Mouse (Mus musculus): ENCODE results near the gene Ttc30b. TPM values are rescaled to one million over a fixed set of nuclear protein-coding genes. Genes with fewer than 3 reads are reported as not detected.
A peak's percentile ranks its signal among the peaks of the same experiment; 100 is the strongest.
"Not testable (repeated sequence)": the region's sequence is repeated elsewhere in the genome, so short reads cannot be mapped to it uniquely, and the experiment has no call there.

The Ttc30b gene
- polyA plus RNA-seq, 1 experiment = 5.5 TPM

DNA sequence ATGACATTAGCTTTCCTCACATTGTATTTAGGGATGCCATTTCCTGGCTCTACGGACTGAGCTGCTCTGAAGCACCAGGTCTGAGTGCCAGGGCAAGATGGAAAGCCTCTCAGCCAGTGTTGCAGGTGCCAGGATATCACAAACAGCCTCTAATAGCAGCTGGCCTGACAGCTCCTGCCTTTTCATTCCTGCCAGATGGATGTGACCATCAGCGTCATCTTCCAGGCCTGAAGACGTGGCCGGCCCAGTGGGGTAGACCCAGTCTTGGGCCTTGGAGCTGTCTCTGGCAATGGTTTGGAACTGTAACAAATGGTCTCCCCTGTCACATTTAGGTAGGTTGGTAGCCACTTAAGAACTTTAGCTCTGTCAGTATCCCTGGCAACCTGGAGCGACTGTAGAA lies 14.9 kb upstream of the Ttc30b start:
- H3K4me1 ChIP-seq (ENCODE audit: control insufficient read depth, insufficient read depth, low read length) = no peaks in the 10 kb centered on the region
- TF ChIP-seq POLR2A (IDR thresholded peaks at IDR 0.05; ENCODE audit: borderline replicate concordance, low read depth, low read length) (no peak), CTCF (IDR thresholded peaks at IDR 0.05; ENCODE audit: low read depth, low read length) (no peak)
- no peak overlapping the region for H3K27ac ChIP-seq (ENCODE audit: insufficient read depth, low read depth, low read length)
- no peak overlapping the region for H3K4me3 ChIP-seq (ENCODE audit: insufficient read depth, low read length)

DNA sequence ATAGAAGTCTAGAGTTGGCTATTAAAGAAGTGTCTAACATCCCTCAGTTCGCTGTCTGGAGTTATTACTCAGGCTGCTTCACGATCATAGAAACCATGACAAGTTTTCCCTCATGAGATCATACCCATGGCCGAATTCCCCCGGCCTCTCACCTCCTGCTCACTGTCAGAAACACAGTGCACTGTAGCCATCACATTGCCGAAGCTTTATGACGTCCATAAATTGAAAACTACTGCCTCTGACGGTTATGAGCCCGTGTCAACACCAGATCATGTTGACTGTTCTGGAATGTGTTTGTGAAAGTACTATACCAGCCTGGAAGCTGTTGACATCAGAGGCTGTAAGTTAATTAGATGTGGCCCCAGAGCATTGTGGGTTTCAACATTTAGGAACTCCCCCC lies 12.3 kb upstream of the Ttc30b start:
- Histone ChIP-seq H3K4me3 (ENCODE audit: insufficient read depth, low read length) (no peak overlapping the region), H3K4me1 (ENCODE audit: control insufficient read depth, insufficient read depth, low read length) (no peaks in the 10 kb centered on the region), H3K27ac (ENCODE audit: insufficient read depth, low read depth, low read length) (no peak overlapping the region)
- no peak for TF ChIP-seq POLR2A (IDR thresholded peaks at IDR 0.05; ENCODE audit: borderline replicate concordance, low read depth, low read length)
- TF ChIP-seq CTCF (IDR thresholded peaks at IDR 0.05; ENCODE audit: low read depth, low read length) = no peak

DNA sequence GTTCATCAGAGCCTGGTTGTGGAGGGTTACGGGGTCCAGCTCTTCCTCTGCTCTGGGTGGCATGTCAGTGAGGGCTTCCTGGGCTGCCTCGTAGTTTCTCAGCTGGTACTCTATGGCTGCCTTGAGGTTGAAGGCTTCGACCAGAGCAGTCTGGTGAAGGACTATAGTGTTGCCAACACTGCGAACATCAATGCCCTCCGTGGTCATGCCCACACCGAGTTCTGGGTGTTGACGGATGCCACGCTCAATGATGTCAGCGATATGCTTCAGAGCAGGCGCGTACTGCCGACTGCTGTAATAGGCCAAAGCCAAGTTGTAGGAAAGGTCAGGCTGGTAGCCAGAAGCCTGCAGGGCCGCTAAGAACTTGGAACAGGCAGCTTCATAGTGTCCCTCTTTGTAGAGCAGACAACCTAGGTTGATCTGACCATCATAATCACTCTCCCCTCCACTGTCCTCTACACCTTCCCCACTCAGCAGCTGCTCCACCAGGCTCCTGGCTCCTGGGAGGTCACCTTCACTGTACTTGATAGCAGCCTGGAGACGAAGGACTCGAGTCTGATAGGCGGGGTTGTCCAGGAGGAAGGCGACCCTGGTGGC lies 767 bp downstream of the Ttc30b start:
- not testable (repeated sequence) for H3K27ac ChIP-seq (ENCODE audit: insufficient read depth, low read depth, low read length); H3K4me1 ChIP-seq (ENCODE audit: control insufficient read depth, insufficient read depth, low read length)
- peak overlapping the region; percentile 64 for H3K4me3 ChIP-seq (ENCODE audit: insufficient read depth, low read length)

DNA sequence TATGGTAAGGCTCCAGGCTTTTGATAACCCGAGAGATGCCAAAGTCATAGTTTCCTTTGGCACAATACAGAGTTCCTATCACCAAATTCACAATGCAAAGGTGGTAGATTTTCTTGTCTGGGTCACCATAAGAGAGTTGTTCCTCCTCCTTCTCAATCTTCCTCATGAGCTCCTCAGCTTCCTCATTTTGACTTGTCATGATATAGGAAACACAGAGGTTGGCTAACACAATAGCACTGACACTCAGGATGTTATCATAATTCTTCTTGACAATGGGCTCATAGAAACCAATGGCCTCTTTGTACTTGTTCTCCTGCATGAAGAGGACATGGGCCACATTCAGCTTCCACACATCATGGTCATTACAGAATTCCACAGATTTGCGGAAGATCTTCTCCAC lies 1.7 kb downstream of the Ttc30b start:
- not testable (repeated sequence) for H3K4me3 ChIP-seq (ENCODE audit: insufficient read depth, low read length); H3K4me1 ChIP-seq (ENCODE audit: control insufficient read depth, insufficient read depth, low read length)
- H3K27ac ChIP-seq (ENCODE audit: insufficient read depth, low read depth, low read length) = peak overlapping the region; percentile 6; the same call in 1 of the 2 replicates

DNA sequence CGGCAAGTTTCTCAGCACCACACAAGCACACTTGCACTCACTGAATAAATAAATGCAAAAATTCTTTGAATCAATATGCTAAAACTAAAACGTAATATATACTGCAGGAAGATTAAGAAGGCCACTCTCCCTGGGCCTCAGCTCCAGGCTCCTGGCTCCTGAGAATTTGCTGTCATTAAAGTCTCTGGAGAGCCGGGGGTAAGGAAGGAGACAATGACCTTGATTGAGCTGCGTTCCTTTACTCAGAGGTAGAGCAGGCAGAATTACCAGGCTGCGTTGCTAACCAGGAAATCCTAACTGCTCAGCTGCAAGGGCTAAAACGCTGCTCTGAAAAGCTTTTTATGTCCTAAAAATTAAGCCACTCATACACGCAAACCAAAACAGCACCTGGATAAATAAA lies 4.8 kb downstream of the Ttc30b start:
- no peak for TF ChIP-seq CTCF (IDR thresholded peaks at IDR 0.05; ENCODE audit: low read depth, low read length)
- no peak for TF ChIP-seq POLR2A (IDR thresholded peaks at IDR 0.05; ENCODE audit: borderline replicate concordance, low read depth, low read length)
- H3K4me1 ChIP-seq (ENCODE audit: control insufficient read depth, insufficient read depth, low read length) = peaks cover 3% of the 10 kb centered on the region; the same call in 1 of the 2 replicates
- no peak overlapping the region for H3K4me3 ChIP-seq (ENCODE audit: insufficient read depth, low read length)
- no peak overlapping the region for H3K27ac ChIP-seq (ENCODE audit: insufficient read depth, low read depth, low read length)

DNA sequence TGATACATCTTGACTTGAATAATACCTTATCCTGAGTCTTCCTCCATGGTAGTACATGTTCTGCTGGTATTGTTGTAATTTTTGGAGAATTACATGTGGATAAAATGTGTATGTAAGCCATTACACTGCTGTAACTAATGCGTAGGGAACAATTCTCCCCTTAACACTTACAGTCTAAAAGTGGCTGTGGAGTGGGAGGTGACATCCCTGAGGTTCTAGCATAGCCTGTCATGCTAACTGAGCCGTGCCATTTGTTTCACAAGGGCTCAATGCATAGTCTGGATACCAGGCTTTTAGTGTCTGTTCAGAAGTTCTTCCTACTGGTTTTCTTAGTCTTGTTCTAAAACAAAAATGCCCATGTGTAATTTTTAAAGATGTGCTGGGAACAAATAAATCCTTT lies 7.4 kb downstream of the Ttc30b start:
- no peak for TF ChIP-seq CTCF (IDR thresholded peaks at IDR 0.05; ENCODE audit: low read depth, low read length)
- no peak for TF ChIP-seq POLR2A (IDR thresholded peaks at IDR 0.05; ENCODE audit: borderline replicate concordance, low read depth, low read length)
- no peaks in the 10 kb centered on the region for H3K4me1 ChIP-seq (ENCODE audit: control insufficient read depth, insufficient read depth, low read length)
- H3K4me3 ChIP-seq (ENCODE audit: insufficient read depth, low read length) = no peak overlapping the region
- no peak overlapping the region for H3K27ac ChIP-seq (ENCODE audit: insufficient read depth, low read depth, low read length)

DNA sequence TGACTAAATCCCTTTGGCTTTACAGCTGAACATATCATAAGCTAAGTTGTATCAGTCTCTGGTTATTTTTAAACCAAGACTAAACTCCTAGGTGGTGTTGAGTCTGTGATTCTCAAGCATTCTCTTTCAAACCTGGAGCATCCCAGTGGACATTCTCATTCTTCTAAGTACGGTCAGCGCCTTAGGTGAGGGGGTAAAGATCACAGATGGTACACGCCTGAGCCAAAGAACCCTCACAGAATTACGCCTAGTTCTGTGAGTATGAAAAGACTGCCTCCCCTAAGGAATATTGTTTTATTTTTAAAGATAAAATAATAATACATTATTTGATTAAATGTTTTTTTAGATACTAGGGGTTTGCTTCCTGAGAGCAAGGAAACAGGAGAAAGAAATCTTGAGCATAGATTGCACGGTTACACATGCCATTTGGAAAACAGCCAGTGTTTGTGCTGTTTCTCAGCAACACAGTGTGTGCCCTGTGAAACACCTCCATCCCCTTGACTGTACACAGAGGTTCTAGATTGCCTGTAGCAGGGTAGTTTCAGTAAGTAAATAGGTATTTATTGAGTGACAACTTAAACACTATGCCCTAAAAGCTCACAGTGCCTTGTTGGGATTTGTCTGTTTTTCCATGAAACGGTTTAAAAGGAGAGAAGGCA lies 8.5 kb downstream of the Ttc30b start:
- Histone ChIP-seq H3K27ac (ENCODE audit: insufficient read depth, low read depth, low read length) (no peak overlapping the region), H3K4me3 (ENCODE audit: insufficient read depth, low read length) (no peak overlapping the region), H3K4me1 (ENCODE audit: control insufficient read depth, insufficient read depth, low read length) (no peaks in the 10 kb centered on the region)
- TF ChIP-seq CTCF (IDR thresholded peaks at IDR 0.05; ENCODE audit: low read depth, low read length) (no peak), POLR2A (IDR thresholded peaks at IDR 0.05; ENCODE audit: borderline replicate concordance, low read depth, low read length) (no peak)

DNA sequence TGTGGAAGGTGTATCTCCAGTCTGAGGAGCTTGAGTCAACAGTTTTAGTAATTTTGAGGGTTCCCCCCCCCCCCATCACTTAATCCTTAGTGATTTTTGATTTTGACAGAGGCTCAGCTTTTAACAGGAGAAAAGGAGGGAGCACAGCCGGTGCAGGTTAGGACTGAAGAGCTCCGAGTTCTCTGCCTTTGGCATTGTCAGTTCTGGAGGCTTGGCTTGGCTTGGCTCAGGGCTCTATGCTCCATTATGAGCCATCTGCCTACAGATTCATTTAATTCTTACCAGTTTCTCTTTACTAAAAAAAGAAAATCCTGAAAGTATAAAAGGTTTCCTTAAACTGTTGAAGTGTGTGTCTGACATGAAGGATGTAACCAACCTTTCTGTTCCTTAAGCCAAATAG lies 9.2 kb downstream of the Ttc30b start:
- H3K4me3 ChIP-seq (ENCODE audit: insufficient read depth, low read length) = no peak overlapping the region
- TF ChIP-seq CTCF (IDR thresholded peaks at IDR 0.05; ENCODE audit: low read depth, low read length) (no peak), POLR2A (IDR thresholded peaks at IDR 0.05; ENCODE audit: borderline replicate concordance, low read depth, low read length) (no peak)
- H3K27ac ChIP-seq (ENCODE audit: insufficient read depth, low read depth, low read length) = no peak overlapping the region

DNA sequence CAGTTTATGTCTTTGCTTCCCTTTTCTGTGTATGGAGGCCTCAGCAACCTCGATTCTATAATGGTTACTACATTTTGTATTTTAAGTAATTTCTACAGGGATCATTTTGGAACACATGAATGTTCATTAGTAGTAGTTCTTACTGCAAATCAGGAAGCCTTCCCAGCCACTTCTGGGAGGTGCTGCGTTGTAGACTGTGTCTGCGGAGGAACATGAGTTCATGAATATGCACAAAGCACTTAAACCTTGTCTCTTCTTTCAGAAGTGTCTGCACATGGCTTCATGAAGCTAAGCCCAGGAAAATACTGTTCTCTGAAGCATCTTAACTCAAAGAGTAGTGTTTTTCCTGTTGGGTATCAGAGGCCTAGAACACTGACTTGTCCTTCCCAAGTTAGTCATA lies 10.4 kb downstream of the Ttc30b start:
- no peak overlapping the region for H3K4me3 ChIP-seq (ENCODE audit: insufficient read depth, low read length)
- TF ChIP-seq POLR2A (IDR thresholded peaks at IDR 0.05; ENCODE audit: borderline replicate concordance, low read depth, low read length) (no peak), CTCF (IDR thresholded peaks at IDR 0.05; ENCODE audit: low read depth, low read length) (no peak)
- no peak overlapping the region for H3K27ac ChIP-seq (ENCODE audit: insufficient read depth, low read depth, low read length)
- H3K4me1 ChIP-seq (ENCODE audit: control insufficient read depth, insufficient read depth, low read length) = peaks cover 6% of the 10 kb centered on the region

More for the DNA sequence above, 9.2 kb downstream of the Ttc30b start:
- H3K4me1 ChIP-seq (ENCODE audit: control insufficient read depth, insufficient read depth, low read length) = no peaks in the 10 kb centered on the region

DNA sequence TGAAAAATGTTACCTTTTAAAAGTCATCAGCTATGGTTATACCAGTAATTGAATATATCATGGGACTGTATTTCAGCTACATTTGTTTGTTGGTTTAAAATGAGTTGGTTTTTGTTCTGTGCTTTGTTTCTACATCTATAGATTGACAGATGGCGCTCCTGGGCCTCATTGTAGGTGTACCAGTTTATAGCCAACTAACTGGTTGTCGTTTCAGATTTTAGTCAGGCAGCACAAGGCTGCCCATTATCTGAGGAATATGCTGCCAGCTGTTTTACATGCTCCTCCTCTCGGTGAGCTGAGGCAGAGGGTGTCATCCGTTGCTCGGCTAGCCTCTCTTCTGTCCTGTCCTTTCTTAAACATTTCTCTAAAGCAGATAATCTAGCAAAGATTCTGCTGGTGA lies 12.3 kb downstream of the Ttc30b start:
- Histone ChIP-seq H3K4me3 (ENCODE audit: insufficient read depth, low read length) (no peak overlapping the region), H3K4me1 (ENCODE audit: control insufficient read depth, insufficient read depth, low read length) (peaks cover 9% of the 10 kb centered on the region), H3K27ac (ENCODE audit: insufficient read depth, low read depth, low read length) (no peak overlapping the region)
- no peak for TF ChIP-seq CTCF (IDR thresholded peaks at IDR 0.05; ENCODE audit: low read depth, low read length)
- no peak for TF ChIP-seq POLR2A (IDR thresholded peaks at IDR 0.05; ENCODE audit: borderline replicate concordance, low read depth, low read length)

Data from bone marrow macrophage, adult 2 months (primary cell).